Mouse (Mus musculus): Measurements from ENCODE around the gene Smarcd1.

DNA sequence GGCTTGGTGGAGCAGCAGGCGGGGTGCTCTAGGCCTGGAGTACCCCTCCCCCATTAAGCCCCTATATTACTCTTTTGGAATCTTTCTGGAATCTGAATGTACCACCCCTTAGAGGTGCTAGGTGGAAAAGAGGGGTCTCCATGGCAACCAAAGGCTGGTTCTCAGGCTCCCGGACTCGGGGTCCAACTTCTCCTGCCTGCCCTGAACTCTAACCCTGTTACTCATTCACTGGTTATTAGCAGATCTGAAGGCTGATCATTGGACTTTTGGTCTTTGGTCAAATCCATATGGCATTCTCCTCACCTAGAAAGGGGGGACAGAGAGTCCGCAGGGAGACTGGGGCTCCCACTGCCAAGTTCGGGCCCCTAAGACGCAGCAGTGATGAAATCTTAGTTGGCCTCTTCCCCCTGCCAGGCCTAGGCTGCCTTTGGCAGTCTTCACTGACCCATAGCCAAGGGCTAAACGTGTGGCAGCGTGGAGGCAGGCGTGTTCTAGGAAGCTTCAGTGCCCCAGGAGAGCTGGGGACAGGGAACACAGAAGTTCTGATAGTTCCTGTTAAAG, 16.6 kb downstream of the Smarcd1 start:
- TF ChIP-seq CTCF (IDR thresholded peaks at IDR 0.05; ENCODE audit: insufficient read depth, low read depth, low read length) (no peak), POLR2A (IDR thresholded peaks at IDR 0.05; ENCODE audit: insufficient read depth, low read depth, low read length) (no peak)

Measured in olfactory bulb, adult 2 months (tissue).